Mouse (Mus musculus) adrenal gland, postnatal 10 days (tissue): ENCODE measurements around the gene Gpbp1. TPM values are rescaled to one million over a fixed set of nuclear protein-coding genes. Genes with fewer than 3 reads are reported as not detected.

Experiments used
- total RNA-seq, 2 experiments: library from RNA; stranded (reverse); gene quantifications; 2 replicates each; pipeline ENCODE4 v1.2.3; 2021

Gene Gpbp1
- total RNA-seq, 2 experiments from 2014 or later = 68.7 to 69.8 TPM

Other genes starting within 250 kb of the Gpbp1 start
- gene Actbl2, start 235.1 kb downstream of the Gpbp1 start, total RNA-seq = not detected
- not detected for gene Gm49496, start 59.8 kb upstream of the Gpbp1 start, total RNA-seq
- gene Gm10198, start 102.7 kb upstream of the Gpbp1 start, total RNA-seq = not detected
- gene Mier3, start 190.9 kb upstream of the Gpbp1 start, total RNA-seq = 10 to 100 TPM; 37.3 to 37.4 TPM